Mouse (Mus musculus): ENCODE measurements around the gene Gm20388. TPM values are rescaled to one million over a fixed set of nuclear protein-coding genes. Genes with fewer than 3 reads are reported as not detected.

The Gm20388 gene
- polyA plus RNA-seq, 1 experiment from 2014 or later = not detected

DNA sequence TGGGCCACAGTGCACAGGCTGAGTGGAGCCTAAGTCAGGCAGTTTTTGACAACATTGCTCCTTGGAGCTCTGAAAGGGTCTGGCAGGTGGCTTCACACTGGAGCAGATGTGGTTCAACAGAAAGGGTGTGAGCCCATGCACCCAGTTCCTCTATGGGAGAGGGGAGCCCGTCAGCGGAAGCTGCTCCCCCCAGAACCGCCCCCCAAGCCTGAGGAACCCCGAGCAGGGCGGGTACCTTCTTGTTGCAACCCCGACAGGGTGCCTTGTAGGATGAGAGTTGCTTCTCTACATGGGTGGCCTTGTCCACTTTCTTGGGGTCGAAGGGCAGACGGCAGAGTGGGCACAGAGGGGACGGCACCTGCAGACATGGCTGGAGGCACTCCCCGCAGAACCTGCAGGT is 2559.3 kb downstream of the Gm20388 start:
- Histone ChIP-seq H3K36me3 (ENCODE audit: control insufficient read depth, insufficient read depth, low read length) (peaks cover 40% of the 10 kb centered on the region), H3K27me3 (ENCODE audit: control insufficient read depth, insufficient read depth, low read length) (no peaks in the 10 kb centered on the region), H3K9me3 (ENCODE audit: control insufficient read depth, low read length) (no peaks in the 10 kb centered on the region), H3K4me2 (replicated peaks; ENCODE audit: low read depth, low read length) (no peak overlapping the region), H3K4me1 (ENCODE audit: control insufficient read depth, insufficient read depth, low read length) (peaks cover 7% of the 10 kb centered on the region), H3K27ac (ENCODE audit: low read depth, low read length) (no peak overlapping the region), H3K9ac (ENCODE audit: low read depth, low read length) (no peak overlapping the region), H3K4me3 (ENCODE audit: low read length) (no peak overlapping the region)
- ATAC-seq (ENCODE audit: low FRiP score, low TSS enrichment) = no peak
- WGBS = 82% methylated on average over 10 of the region's 10 CpGs

- Histone ChIP-seq H3K36me3 (ENCODE audit: control insufficient read depth, insufficient read depth, low read length) (peaks cover 40% of the 10 kb centered on the region), H3K4me1 (ENCODE audit: control insufficient read depth, insufficient read depth, low read length) (peaks cover 10% of the 10 kb centered on the region), H3K27me3 (ENCODE audit: control insufficient read depth, insufficient read depth, low read length) (no peaks in the 10 kb centered on the region), H3K4me2 (replicated peaks; ENCODE audit: low read depth, low read length) (no peak overlapping the region), H3K4me3 (ENCODE audit: low read length) (no peak overlapping the region), H3K9ac (ENCODE audit: low read depth, low read length) (no peak overlapping the region), H3K9me3 (ENCODE audit: control insufficient read depth, low read length) (no peaks in the 10 kb centered on the region), H3K27ac (ENCODE audit: low read depth, low read length) (no peak overlapping the region)
- no peak for ATAC-seq (ENCODE audit: low FRiP score, low TSS enrichment)
- 84% methylated on average over 5 of the region's 5 CpGs for WGBS
These were observed 2560.1 kb downstream of the Gm20388 start for GRCm38 (mm10) chr8:122470691-122471090.

GRCm38 (mm10) chr8:122473911-122474421 is 2563.3 kb downstream of the Gm20388 start:
- Histone ChIP-seq H3K4me1 (ENCODE audit: control insufficient read depth, insufficient read depth, low read length) (peaks cover 16% of the 10 kb centered on the region), H3K27ac (ENCODE audit: low read depth, low read length) (no peak overlapping the region), H3K4me3 (ENCODE audit: low read length) (no peak overlapping the region), H3K27me3 (ENCODE audit: control insufficient read depth, insufficient read depth, low read length) (no peaks in the 10 kb centered on the region), H3K36me3 (ENCODE audit: control insufficient read depth, insufficient read depth, low read length) (peaks cover 32% of the 10 kb centered on the region), H3K9ac (ENCODE audit: low read depth, low read length) (no peak overlapping the region), H3K9me3 (ENCODE audit: control insufficient read depth, low read length) (no peaks in the 10 kb centered on the region), H3K4me2 (replicated peaks; ENCODE audit: low read depth, low read length) (no peak overlapping the region)
- 88% methylated on average over 8 of the region's 8 CpGs for WGBS
- ATAC-seq (ENCODE audit: low FRiP score, low TSS enrichment) = no peak

- Histone ChIP-seq H3K27me3 (ENCODE audit: control insufficient read depth, insufficient read depth, low read length) (no peaks in the 10 kb centered on the region), H3K9me3 (ENCODE audit: control insufficient read depth, low read length) (no peaks in the 10 kb centered on the region), H3K27ac (ENCODE audit: low read depth, low read length) (peak overlapping the region; percentile 52; the same call in 1 of the 2 replicates), H3K9ac (ENCODE audit: low read depth, low read length) (peak overlapping the region; percentile 93), H3K4me2 (replicated peaks; ENCODE audit: low read depth, low read length) (peak overlapping the region; percentile 91), H3K4me1 (ENCODE audit: control insufficient read depth, insufficient read depth, low read length) (peaks cover 16% of the 10 kb centered on the region), H3K36me3 (ENCODE audit: control insufficient read depth, insufficient read depth, low read length) (peaks cover 37% of the 10 kb centered on the region), H3K4me3 (ENCODE audit: low read length) (peak overlapping the region; percentile 99)
- 0 out of 2 replicates have a peak, but pooled peaks have one; percentile 17 for ATAC-seq (ENCODE audit: low FRiP score, low TSS enrichment)
- 8% methylated on average over 16 of the region's 16 CpGs for WGBS
These were observed 2564.4 kb downstream of the Gm20388 start for GRCm38 (mm10) chr8:122474951-122475560.

DNA sequence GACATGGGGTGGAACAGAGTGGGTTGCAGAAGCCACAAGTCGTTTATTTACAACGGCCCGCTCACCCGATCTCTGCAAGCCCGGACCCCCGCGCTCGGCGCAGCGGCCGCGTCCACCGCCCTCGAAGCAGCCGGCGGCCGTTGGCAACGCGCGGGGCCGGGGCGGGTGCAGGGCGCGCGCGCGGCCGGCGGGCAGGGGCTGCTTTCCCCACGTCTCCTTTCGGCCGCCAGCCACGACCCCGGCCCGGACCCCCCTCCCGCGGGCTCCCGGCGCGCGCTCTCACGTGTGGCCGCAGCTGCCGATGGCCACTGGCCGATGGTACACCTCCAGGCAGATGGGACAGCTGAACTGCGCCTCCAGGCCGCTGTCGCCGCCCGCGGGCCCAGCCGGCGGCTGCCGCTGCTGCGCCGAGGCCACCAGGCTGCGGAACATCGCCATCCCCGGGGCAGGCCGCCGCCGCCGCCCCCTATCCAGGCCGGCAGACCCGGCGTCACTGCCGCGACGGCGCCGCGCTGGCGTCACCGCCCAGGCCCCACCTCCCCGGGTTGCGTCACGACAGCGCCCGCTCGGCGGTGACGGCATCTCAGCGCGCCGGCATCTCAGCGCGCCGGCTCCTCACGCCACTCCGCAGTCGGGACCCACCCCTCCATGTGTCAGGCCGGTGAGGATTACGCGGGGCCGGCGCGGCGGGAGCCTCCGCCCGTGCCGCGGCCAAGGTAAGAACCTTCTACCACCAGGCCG is 2565.1 kb downstream of the Gm20388 start, which contains the start of the genes Rnf166 and Ctu2:
TSS of gene Rnf166 (minus strand) at position 485 of the 741 bp plus-strand sequence.
TSS of gene Ctu2 (plus strand) at position 564 of the 741 bp plus-strand sequence.
- ATAC-seq (ENCODE audit: low FRiP score, low TSS enrichment) = peak; percentile 92
- WGBS = 1% methylated on average over 71 of the region's 103 CpGs

GRCm38 (mm10) chr8:122482448-122482847 is 2571.8 kb downstream of the Gm20388 start:
- H3K27ac ChIP-seq (ENCODE audit: low read depth, low read length) = no peak overlapping the region
- H3K36me3 ChIP-seq (ENCODE audit: control insufficient read depth, insufficient read depth, low read length) = peaks cover 91% of the 10 kb centered on the region
- no peak overlapping the region for H3K4me3 ChIP-seq (ENCODE audit: low read length)
- no peak overlapping the region for H3K4me2 ChIP-seq (replicated peaks; ENCODE audit: low read depth, low read length)
- H3K4me1 ChIP-seq (ENCODE audit: control insufficient read depth, insufficient read depth, low read length) = no peaks in the 10 kb centered on the region
- no peak for ATAC-seq (ENCODE audit: low FRiP score, low TSS enrichment)
- H3K27me3 ChIP-seq (ENCODE audit: control insufficient read depth, insufficient read depth, low read length) = no peaks in the 10 kb centered on the region
- WGBS = 90% methylated on average over 8 of the region's 8 CpGs
- H3K9ac ChIP-seq (ENCODE audit: low read depth, low read length) = no peak overlapping the region
- H3K9me3 ChIP-seq (ENCODE audit: control insufficient read depth, low read length) = no peaks in the 10 kb centered on the region

More for the DNA sequence above, 2565.1 kb downstream of the Gm20388 start, which contains the start of the genes Rnf166 and Ctu2:
- Histone ChIP-seq H3K9me3 (ENCODE audit: control insufficient read depth, low read length) (no peaks in the 10 kb centered on the region), H3K36me3 (ENCODE audit: control insufficient read depth, insufficient read depth, low read length) (peaks cover 39% of the 10 kb centered on the region), H3K4me2 (replicated peaks; ENCODE audit: low read depth, low read length) (peak within 1 kb of the TSS; percentile 91), H3K27me3 (ENCODE audit: control insufficient read depth, insufficient read depth, low read length) (no peaks in the 10 kb centered on the region), H3K4me3 (ENCODE audit: low read length) (peak within 1 kb of the TSS; percentile 99), H3K27ac (ENCODE audit: low read depth, low read length) (peak within 1 kb of the TSS; percentile 52; the same call in 1 of the 2 replicates), H3K4me1 (ENCODE audit: control insufficient read depth, insufficient read depth, low read length) (peaks cover 16% of the 10 kb centered on the region), H3K9ac (ENCODE audit: low read depth, low read length) (peak within 1 kb of the TSS; percentile 93)

DNA sequence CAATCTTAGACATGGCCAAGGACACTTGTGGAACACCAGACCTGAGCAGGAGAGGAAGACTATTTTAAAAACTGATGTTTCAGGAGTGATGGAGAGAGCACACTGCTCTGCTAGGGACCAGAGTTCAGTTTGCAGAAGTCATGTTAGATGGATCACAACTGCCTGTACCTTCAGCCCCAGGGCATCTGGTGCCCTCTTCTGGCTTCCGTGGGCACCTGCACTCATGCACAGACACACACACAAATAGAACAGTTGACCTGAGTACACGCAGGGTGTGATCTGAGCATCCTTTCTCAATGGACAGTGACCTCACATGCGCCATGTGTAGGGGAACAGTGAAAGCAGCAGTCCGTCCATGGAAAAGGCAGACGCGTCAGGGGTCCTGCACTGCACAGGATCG is 2573.2 kb downstream of the Gm20388 start:
- no peaks in the 10 kb centered on the region for H3K9me3 ChIP-seq (ENCODE audit: control insufficient read depth, low read length)
- H3K4me1 ChIP-seq (ENCODE audit: control insufficient read depth, insufficient read depth, low read length) = no peaks in the 10 kb centered on the region
- H3K4me3 ChIP-seq (ENCODE audit: low read length) = no peak overlapping the region
- peaks cover 93% of the 10 kb centered on the region for H3K36me3 ChIP-seq (ENCODE audit: control insufficient read depth, insufficient read depth, low read length)
- WGBS = 94% methylated on average over 7 of the region's 7 CpGs
- no peak for ATAC-seq (ENCODE audit: low FRiP score, low TSS enrichment)
- H3K27me3 ChIP-seq (ENCODE audit: control insufficient read depth, insufficient read depth, low read length) = no peaks in the 10 kb centered on the region
- H3K27ac ChIP-seq (ENCODE audit: low read depth, low read length) = no peak overlapping the region
- no peak overlapping the region for H3K4me2 ChIP-seq (replicated peaks; ENCODE audit: low read depth, low read length)
- no peak overlapping the region for H3K9ac ChIP-seq (ENCODE audit: low read depth, low read length)

DNA sequence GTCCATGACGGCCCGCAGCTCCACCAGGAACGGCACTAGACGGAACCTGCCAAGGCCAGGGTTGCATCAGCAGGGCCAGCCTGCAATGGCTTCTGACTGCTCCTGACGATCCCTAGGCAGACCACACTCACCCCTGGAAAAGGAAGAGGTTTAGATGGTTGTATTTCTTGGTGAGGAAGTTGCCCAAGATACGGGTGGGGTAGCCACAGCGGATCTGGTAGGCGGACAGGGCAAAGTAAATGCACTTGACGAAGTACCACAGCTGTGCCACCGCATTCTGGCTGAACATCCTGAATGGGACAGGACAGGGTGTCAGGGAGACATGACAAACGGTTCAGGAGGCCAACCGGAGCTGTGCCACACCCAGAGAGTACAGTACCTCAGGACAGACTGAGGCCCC is 2574.2 kb downstream of the Gm20388 start:
- no peaks in the 10 kb centered on the region for H3K27me3 ChIP-seq (ENCODE audit: control insufficient read depth, insufficient read depth, low read length)
- H3K4me1 ChIP-seq (ENCODE audit: control insufficient read depth, insufficient read depth, low read length) = no peaks in the 10 kb centered on the region
- no peak overlapping the region for H3K4me2 ChIP-seq (replicated peaks; ENCODE audit: low read depth, low read length)
- no peak overlapping the region for H3K27ac ChIP-seq (ENCODE audit: low read depth, low read length)
- H3K9ac ChIP-seq (ENCODE audit: low read depth, low read length) = no peak overlapping the region
- WGBS = 88% methylated on average over 12 of the region's 12 CpGs
- H3K36me3 ChIP-seq (ENCODE audit: control insufficient read depth, insufficient read depth, low read length) = peaks cover 93% of the 10 kb centered on the region
- ATAC-seq (ENCODE audit: low FRiP score, low TSS enrichment) = no peak
- H3K4me3 ChIP-seq (ENCODE audit: low read length) = no peak overlapping the region
- H3K9me3 ChIP-seq (ENCODE audit: control insufficient read depth, low read length) = no peaks in the 10 kb centered on the region

DNA sequence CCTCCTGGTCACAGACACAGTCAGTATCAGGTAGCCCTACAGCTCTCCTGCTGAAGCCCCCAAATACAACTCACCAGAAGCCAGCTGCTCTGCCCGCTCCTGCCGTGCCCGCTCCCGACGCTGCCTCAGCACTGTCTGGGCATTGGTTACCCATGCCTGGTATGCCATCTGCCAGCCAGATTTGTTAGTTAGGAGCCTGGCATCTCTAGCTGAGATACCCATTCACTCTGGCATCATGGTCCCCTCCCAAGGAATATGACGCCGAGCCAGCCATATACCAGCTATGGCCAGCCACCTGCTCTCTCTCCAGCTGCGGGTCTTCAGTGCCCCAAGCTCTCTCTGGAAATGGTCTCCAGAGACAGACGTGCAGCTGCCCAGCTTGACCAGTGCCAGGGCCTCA is 2577.7 kb downstream of the Gm20388 start:
- no peaks in the 10 kb centered on the region for H3K4me1 ChIP-seq (ENCODE audit: control insufficient read depth, insufficient read depth, low read length)
- no peaks in the 10 kb centered on the region for H3K9me3 ChIP-seq (ENCODE audit: control insufficient read depth, low read length)
- no peak overlapping the region for H3K9ac ChIP-seq (ENCODE audit: low read depth, low read length)
- no peak overlapping the region for H3K27ac ChIP-seq (ENCODE audit: low read depth, low read length)
- H3K4me2 ChIP-seq (replicated peaks; ENCODE audit: low read depth, low read length) = no peak overlapping the region
- H3K27me3 ChIP-seq (ENCODE audit: control insufficient read depth, insufficient read depth, low read length) = no peaks in the 10 kb centered on the region
- H3K36me3 ChIP-seq (ENCODE audit: control insufficient read depth, insufficient read depth, low read length) = peaks cover 82% of the 10 kb centered on the region
- 97% methylated on average over 9 of the region's 9 CpGs for WGBS
- no peak for ATAC-seq (ENCODE audit: low FRiP score, low TSS enrichment)
- no peak overlapping the region for H3K4me3 ChIP-seq (ENCODE audit: low read length)
